Mouse (Mus musculus) kidney, postnatal 36 days (tissue): ENCODE results near the gene Hoxb9.

Experiments used
- DNase-seq, 2 experiments: peaks; one replicate each; pipeline ENCODE4 v3.0.0; 2021 to 2022; ENCODE audit warnings: mixed read lengths in 2 of 2

Gene Hoxb9

GRCm38 (mm10) chr11:96284774-96285734, 13.8 kb downstream of the Hoxb9 start:
- DNase-seq = peak; percentile 85 to 86

GRCm38 (mm10) chr11:96285771-96286738, 14.8 kb downstream of the Hoxb9 start, which contains the start of gene Hoxb7:
TSS of gene Hoxb7 (plus strand) at chr11:96286623.
- DNase-seq = peak; percentile 90 to 94

GRCm38 (mm10) chr11:96286739-96287385, 15.6 kb downstream of the Hoxb9 start:
- peak in 1 of 2 experiments; percentile 83 for DNase-seq

GRCm38 (mm10) chr11:96287411-96287810, 16.2 kb downstream of the Hoxb9 start:
- no peak for DNase-seq

GRCm38 (mm10) chr11:96288455-96289221, 17.4 kb downstream of the Hoxb9 start:
- no peak for DNase-seq

GRCm38 (mm10) chr11:96289293-96289692, 18.0 kb downstream of the Hoxb9 start:
- peak in 1 of 2 experiments; percentile 55 for DNase-seq

- no peak for DNase-seq
Observed at GRCm38 (mm10) chr11:96289837-96290236, 18.6 kb downstream of the Hoxb9 start.

GRCm38 (mm10) chr11:96290705-96291355, 19.6 kb downstream of the Hoxb9 start:
- DNase-seq = peak in 1 of 2 experiments; percentile 60

GRCm38 (mm10) chr11:96291681-96292564, 20.7 kb downstream of the Hoxb9 start, which contains the start of gene Hoxb6:
TSS of gene Hoxb6 (plus strand) at chr11:96292476.
- DNase-seq = peak; percentile 88 to 90

- DNase-seq = peak in 1 of 2 experiments; percentile 65
Observed at GRCm38 (mm10) chr11:96292565-96293301, 21.5 kb downstream of the Hoxb9 start.

- DNase-seq = peak in 1 of 2 experiments; percentile 74
Observed at GRCm38 (mm10) chr11:96293302-96293921, 22.2 kb downstream of the Hoxb9 start.

GRCm38 (mm10) chr11:96294245-96295091, 23.2 kb downstream of the Hoxb9 start:
- DNase-seq = peak; percentile 93 to 95

GRCm38 (mm10) chr11:96295092-96295835, 24.0 kb downstream of the Hoxb9 start:
- DNase-seq = peak; percentile 92 to 94

- no peak for DNase-seq
Observed at GRCm38 (mm10) chr11:96296997-96297396, 25.7 kb downstream of the Hoxb9 start.

- DNase-seq = no peak
Observed at GRCm38 (mm10) chr11:96297428-96297827, 26.2 kb downstream of the Hoxb9 start.

GRCm38 (mm10) chr11:96297968-96298635, 26.8 kb downstream of the Hoxb9 start:
- DNase-seq = no peak
